Mouse (Mus musculus): ENCODE data around the gene Gm10577. TPM values are rescaled to one million over a fixed set of nuclear protein-coding genes. Genes with fewer than 3 reads are reported as not detected.

Gene Gm10577
- polyA plus RNA-seq (2012; rRNA removed) = not detected in 2 replicates

DNA sequence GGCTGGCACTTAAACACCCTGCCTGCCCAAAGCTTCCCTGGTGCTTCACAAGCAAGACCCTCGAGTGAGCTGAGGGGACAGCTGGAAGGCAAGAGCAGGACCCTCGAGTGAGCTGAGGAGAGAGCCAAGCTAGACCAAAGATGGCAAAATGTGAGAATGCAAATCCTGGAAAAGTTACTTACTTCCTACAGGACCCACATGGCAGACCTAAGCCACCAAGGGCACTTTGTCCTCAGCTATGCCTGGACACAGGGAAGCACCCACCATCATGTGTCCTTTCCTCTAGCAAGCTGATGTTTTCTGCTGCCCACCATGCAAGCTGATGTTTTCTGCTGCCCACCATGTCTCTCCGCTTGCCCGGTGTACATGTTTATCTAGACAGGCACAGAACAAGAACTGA lies at the start of gene Gm10577:
Gm10577 (minus strand) TSS at position 101 of the 400 bp plus-strand sequence.
- TF ChIP-seq POLR2A (IDR thresholded peaks at IDR 0.05; ENCODE audit: borderline replicate concordance, extremely low read depth, low read depth, low read length) (no peak), CTCF (IDR thresholded peaks at IDR 0.05; ENCODE audit: insufficient read depth, low read length) (no peak)
- Histone ChIP-seq H3K4me3 (replicated peaks; ENCODE audit: extremely low read depth, low read depth, low read length) (no peak within 1 kb of the TSS), H3K4me1 (ENCODE audit: control insufficient read depth, insufficient read depth, low read length) (no peaks in the 10 kb centered on the region)
- WGBS = 75% methylated on average over 4 of the region's 4 CpGs
- DNase-seq = no peak

DNA sequence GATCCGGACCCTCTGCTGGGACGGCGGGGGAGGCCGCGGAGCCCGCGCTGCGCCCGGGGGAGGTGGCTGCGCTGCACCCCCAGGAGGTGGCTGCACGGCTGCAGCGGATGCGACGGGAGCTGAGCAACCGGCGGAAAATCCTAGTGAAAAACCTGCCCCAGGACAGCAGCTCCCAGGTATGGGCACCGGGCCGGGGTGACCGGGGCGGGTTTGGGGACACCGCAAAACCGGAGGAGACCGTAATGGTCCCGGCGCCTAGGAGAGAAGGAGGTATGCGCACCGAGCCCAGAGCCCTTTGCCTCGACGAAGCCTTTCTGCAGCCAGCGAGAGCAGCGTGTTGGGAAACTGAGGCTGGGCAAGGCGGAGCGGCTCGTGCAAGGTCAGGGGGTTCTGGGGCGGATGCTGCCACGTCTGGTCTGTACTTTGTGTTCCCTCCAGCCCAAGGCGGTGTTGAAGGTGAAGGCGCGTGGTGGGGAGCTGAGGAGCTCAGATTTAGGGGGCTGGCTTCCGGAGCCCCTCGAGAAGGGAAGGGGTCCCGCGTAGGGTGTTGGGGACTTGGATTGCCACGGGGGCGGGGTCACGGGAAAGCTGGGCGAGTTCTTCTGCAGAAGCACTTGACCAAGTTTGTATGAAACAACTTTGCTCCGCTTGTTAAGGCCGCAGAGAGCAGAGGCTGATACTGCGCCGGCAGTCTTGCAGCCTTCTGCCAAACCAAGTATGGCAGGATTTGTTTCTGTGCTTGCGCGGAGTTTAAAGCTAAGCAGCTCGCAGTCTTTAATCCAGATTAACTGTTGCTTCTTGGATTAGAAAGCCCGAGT lies 48.9 kb upstream of the Gm10577 start:
- 2% methylated on average over 55 of the region's 55 CpGs for WGBS
- no peaks in the 10 kb centered on the region; the same call in 1 of the 2 replicates for H3K4me1 ChIP-seq (ENCODE audit: control insufficient read depth, insufficient read depth, low read length)
- peak overlapping the region; percentile 78 for H3K4me3 ChIP-seq (replicated peaks; ENCODE audit: extremely low read depth, low read depth, low read length)
- peak; percentile 49 for DNase-seq
- TF ChIP-seq POLR2A (IDR thresholded peaks at IDR 0.05; ENCODE audit: borderline replicate concordance, extremely low read depth, low read depth, low read length) (no peak), CTCF (IDR thresholded peaks at IDR 0.05; ENCODE audit: insufficient read depth, low read length) (no peak)

DNA sequence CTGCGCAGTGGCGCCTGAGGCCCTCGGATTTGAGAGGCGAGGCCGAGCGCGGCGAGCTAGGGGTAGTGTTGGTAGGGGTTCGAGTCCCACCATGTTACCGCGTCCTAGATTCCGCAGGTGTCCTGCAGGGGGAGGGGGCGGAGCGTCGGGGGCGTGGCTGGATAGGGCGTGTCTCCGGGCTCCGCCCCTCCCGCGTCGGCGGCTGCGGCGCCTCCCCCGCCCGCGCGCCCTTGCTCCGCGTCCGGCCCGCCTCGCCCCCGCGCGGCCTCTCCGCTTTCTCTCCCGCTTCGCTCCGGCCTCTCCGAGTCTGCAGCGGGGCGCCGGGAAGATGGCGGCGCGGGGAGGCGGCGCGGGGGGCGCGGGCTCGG lies 48.3 kb upstream of the Gm10577 start, which contains the start of gene Raver2:
Raver2 (plus strand) TSS at position 198 of the 368 bp plus-strand sequence.
- TF ChIP-seq CTCF (IDR thresholded peaks at IDR 0.05; ENCODE audit: insufficient read depth, low read length) (no peak), POLR2A (IDR thresholded peaks at IDR 0.05; ENCODE audit: borderline replicate concordance, extremely low read depth, low read depth, low read length) (no peak)
- H3K4me1 ChIP-seq (ENCODE audit: control insufficient read depth, insufficient read depth, low read length) = no peaks in the 10 kb centered on the region; the same call in 1 of the 2 replicates
- peak within 1 kb of the TSS; percentile 78 for H3K4me3 ChIP-seq (replicated peaks; ENCODE audit: extremely low read depth, low read depth, low read length)
- WGBS = 4% methylated on average over 50 of the region's 54 CpGs
- no peak for DNase-seq

DNA sequence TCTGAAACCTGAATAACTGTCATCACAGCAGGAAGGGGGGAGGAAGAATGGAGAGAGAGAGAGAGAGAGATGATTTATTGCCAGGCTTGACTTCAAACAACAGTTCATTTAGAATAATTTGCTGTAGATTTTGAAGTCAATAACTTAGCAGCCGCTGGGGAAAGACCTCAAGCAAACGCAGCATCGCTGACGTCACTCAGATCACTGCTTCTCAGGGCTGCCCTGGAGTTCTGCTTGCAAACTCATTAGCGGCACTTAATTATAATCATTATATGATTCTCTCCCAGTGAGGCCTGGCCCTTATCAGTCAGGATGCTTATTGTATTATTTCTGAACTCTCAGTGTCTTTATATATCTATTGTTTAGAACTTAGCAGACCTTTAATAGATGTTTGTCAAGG lies 45.9 kb upstream of the Gm10577 start:
- no peaks in the 10 kb centered on the region; the same call in 1 of the 2 replicates for H3K4me1 ChIP-seq (ENCODE audit: control insufficient read depth, insufficient read depth, low read length)
- no peak for DNase-seq
- 48% methylated on average over 5 of the region's 5 CpGs for WGBS
- TF ChIP-seq POLR2A (IDR thresholded peaks at IDR 0.05; ENCODE audit: borderline replicate concordance, extremely low read depth, low read depth, low read length) (no peak), CTCF (IDR thresholded peaks at IDR 0.05; ENCODE audit: insufficient read depth, low read length) (no peak)
- no peak overlapping the region for H3K4me3 ChIP-seq (replicated peaks; ENCODE audit: extremely low read depth, low read depth, low read length)

DNA sequence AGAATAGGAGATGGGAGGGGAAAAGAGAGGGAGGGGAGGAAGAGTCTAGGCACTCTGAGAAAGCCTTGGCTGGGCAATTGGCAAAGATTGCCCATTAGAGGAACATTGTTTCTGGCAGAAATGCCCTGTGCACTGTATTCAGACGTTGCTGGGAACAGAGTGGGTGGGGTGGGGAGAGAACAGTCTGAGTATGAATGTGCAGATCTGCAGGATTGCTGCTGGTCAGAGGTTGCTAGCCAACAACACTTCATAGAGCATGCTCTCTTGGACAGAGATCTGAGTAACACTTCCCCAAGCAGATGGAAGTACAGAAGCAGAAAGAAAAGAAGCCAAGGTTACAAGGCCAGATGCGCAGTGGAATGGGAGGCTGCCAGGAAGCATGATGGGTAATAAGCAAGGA lies 41.6 kb upstream of the Gm10577 start:
- TF ChIP-seq POLR2A (IDR thresholded peaks at IDR 0.05; ENCODE audit: borderline replicate concordance, extremely low read depth, low read depth, low read length) = no peak
- no peak for TF ChIP-seq CTCF (IDR thresholded peaks at IDR 0.05; ENCODE audit: insufficient read depth, low read length)
- WGBS = 34% methylated on average over 2 of the region's 2 CpGs
- H3K4me1 ChIP-seq (ENCODE audit: control insufficient read depth, insufficient read depth, low read length) = no peaks in the 10 kb centered on the region
- DNase-seq = no peak
- no peak overlapping the region for H3K4me3 ChIP-seq (replicated peaks; ENCODE audit: extremely low read depth, low read depth, low read length)

DNA sequence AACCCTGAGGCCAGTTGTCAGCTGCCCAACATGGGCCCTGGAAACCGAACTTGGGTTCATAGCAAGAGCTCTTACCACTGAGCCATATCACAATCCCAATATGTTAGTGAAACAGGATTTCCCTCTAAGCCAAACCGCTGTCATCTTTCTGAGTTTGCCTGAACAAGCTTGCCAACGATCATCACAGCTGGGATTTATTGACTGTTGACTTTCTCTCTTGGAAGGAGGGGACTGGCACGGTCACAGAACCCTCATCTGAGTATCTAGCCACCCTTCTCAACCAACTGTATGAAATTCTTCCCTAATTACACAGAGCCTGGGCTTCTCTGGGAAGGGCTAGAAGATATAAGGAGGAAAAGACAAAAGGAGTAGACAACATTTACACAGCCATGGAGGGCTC lies 26.1 kb upstream of the Gm10577 start:
- Histone ChIP-seq H3K4me1 (ENCODE audit: control insufficient read depth, insufficient read depth, low read length) (no peaks in the 10 kb centered on the region), H3K4me3 (replicated peaks; ENCODE audit: extremely low read depth, low read depth, low read length) (no peak overlapping the region)
- no peak for TF ChIP-seq CTCF (IDR thresholded peaks at IDR 0.05; ENCODE audit: insufficient read depth, low read length)
- DNase-seq = no peak
- WGBS = 51% methylated on average over 4 of the region's 4 CpGs

DNA sequence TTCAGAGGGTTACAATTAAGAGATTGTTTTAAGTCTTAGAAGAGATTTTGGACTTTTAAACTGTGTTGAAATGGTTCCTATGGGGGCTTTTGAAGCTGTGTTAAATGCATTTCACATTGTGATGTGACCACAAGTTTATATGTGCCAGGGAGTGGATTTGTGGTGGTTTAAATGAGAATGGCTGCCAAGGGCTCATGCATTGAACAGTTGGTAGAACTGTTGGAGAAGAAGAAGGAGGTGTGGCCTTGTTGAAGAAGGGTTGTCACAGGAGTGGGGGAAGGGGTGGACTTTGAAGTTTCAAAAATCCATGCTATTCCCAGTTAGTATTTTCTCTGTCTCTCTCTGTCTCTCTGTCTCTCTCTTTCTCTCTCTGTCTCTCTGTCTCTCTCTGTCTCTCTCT lies 23.7 kb upstream of the Gm10577 start:
- TF ChIP-seq CTCF (IDR thresholded peaks at IDR 0.05; ENCODE audit: insufficient read depth, low read length) = no peak
- no peak for TF ChIP-seq POLR2A (IDR thresholded peaks at IDR 0.05; ENCODE audit: borderline replicate concordance, extremely low read depth, low read depth, low read length)
- no peaks in the 10 kb centered on the region for H3K4me1 ChIP-seq (ENCODE audit: control insufficient read depth, insufficient read depth, low read length)
- H3K4me3 ChIP-seq (replicated peaks; ENCODE audit: extremely low read depth, low read depth, low read length) = no peak overlapping the region
- no peak for DNase-seq

DNA sequence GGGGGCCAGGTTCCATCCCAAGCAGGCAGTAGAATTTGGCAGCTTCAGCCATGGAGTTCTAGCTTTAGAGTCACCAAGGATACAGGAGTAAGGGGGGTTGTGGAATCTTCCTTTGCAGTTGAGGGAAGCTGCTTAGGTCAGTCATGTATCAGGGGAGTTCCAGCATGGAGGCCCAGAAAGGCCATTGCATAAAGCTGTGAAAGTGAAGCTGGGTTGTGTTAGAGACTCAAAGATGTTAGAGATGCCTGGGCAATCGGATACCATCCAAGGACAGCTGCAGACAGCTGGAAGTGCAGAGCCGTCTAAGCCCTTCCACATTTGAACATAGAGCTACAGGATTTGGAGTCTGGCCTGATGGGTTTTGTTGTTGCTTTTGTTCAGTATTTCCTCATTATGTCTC lies 23.2 kb upstream of the Gm10577 start:
- DNase-seq = no peak
- WGBS = 73% methylated on average over 2 of the region's 2 CpGs
- Histone ChIP-seq H3K4me1 (ENCODE audit: control insufficient read depth, insufficient read depth, low read length) (no peaks in the 10 kb centered on the region), H3K4me3 (replicated peaks; ENCODE audit: extremely low read depth, low read depth, low read length) (no peak overlapping the region)
- TF ChIP-seq CTCF (IDR thresholded peaks at IDR 0.05; ENCODE audit: insufficient read depth, low read length) (no peak), POLR2A (IDR thresholded peaks at IDR 0.05; ENCODE audit: borderline replicate concordance, extremely low read depth, low read depth, low read length) (no peak)

DNA sequence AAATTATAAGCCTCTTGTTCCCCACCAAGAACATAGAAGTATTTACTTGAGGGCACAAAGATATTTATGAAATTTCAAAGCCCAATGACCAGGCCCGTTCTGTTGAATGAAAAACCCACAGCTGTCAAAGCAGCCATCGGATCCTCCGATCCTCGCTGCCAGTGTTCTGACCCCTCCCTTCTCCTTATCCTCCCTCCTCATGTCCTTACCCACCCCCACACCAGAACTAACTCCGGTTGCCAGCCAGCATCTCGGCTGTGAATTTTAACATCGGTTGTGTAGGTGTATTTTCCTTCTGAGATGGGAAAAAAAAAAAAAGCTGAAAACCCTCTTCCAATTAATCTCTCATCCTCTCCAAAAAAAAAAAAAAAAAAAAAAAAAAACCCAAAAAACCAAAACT lies 16.7 kb upstream of the Gm10577 start:
- Histone ChIP-seq H3K4me1 (ENCODE audit: control insufficient read depth, insufficient read depth, low read length) (0 out of 2 replicates have a peak, but pooled peaks cover 2% of the 10 kb centered on the region), H3K4me3 (replicated peaks; ENCODE audit: extremely low read depth, low read depth, low read length) (no peak overlapping the region)
- TF ChIP-seq POLR2A (IDR thresholded peaks at IDR 0.05; ENCODE audit: borderline replicate concordance, extremely low read depth, low read depth, low read length) (no peak), CTCF (IDR thresholded peaks at IDR 0.05; ENCODE audit: insufficient read depth, low read length) (no peak)
- DNase-seq = no peak
- 68% methylated on average over 7 of the region's 7 CpGs for WGBS

DNA sequence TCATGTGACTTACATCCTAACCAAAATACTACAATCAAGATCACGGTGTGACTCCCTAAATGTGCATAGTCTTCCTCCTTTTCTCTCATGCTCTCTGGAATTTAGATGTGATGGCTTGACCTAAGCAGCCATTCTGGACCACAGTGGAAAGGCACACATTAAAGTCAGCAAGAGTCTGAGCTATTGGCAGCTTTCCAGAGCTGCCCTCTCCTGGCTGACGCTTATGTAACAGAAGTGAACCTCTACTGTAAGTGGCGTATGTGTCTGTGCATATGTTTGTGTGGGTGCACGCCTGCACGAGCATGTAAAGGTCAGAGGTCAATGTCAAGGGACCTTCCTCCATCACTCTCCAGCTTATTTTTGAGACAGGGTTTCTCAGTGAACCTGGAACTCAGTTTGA lies 14.6 kb upstream of the Gm10577 start:
- TF ChIP-seq POLR2A (IDR thresholded peaks at IDR 0.05; ENCODE audit: borderline replicate concordance, extremely low read depth, low read depth, low read length) (no peak), CTCF (IDR thresholded peaks at IDR 0.05; ENCODE audit: insufficient read depth, low read length) (no peak)

More for the DNA sequence above, 14.6 kb upstream of the Gm10577 start:
- Histone ChIP-seq H3K4me3 (replicated peaks; ENCODE audit: extremely low read depth, low read depth, low read length) (no peak overlapping the region), H3K4me1 (ENCODE audit: control insufficient read depth, insufficient read depth, low read length) (0 out of 2 replicates have a peak, but pooled peaks cover 2% of the 10 kb centered on the region)
- WGBS = 59% methylated on average over 5 of the region's 5 CpGs
- DNase-seq = no peak

All from lung, adult 2 months (tissue).